Mouse (Mus musculus) MEL (cell line): Measurements from ENCODE around the gene Rab12. TPM values are rescaled to one million over a fixed set of nuclear protein-coding genes. Genes with fewer than 3 reads are reported as not detected.

ENCODE experiments used
- DNase-seq: peaks from one replicate; pipeline ENCODE4 v3.0.0; 2011; ENCODE audit warnings: low read depth, low spot score
- H3K27ac ChIP-seq: 2 replicates; pipeline ENCODE4 v1.5.1; 2012; ENCODE audit warnings: low read depth, mild to moderate bottlenecking, control low read depth, low read length, moderate library complexity; ENCODE audit not compliant: control insufficient read depth
- H3K27me3 ChIP-seq, 2 experiments: fragments of 150-350 bp in 1 of 2; sonication (generic) in 1 of 2; 2 replicates each; pipeline ENCODE4 v1.6.1; 2012; ENCODE audit warnings: low read length in 2 of 2, mild to moderate bottlenecking in 2 of 2, improper control_type of control experiment in 1 of 2, moderate library complexity in 1 of 2; ENCODE audit not compliant: insufficient read depth in 2 of 2, control insufficient read depth in 1 of 2
- H3K36me3 ChIP-seq, 2 experiments: 2 replicates each; pipeline ENCODE4 v1.6.1; 2012 to 2014; ENCODE audit warnings: low read length in 2 of 2, improper control_type of control experiment in 1 of 2, inconsistent platforms in 1 of 2, mild to moderate bottlenecking in 1 of 2; ENCODE audit not compliant: insufficient read depth in 2 of 2, control insufficient read depth in 1 of 2
- H3K4me1 ChIP-seq, 2 experiments: fragments of 150-350 bp in 1 of 2; sonication (generic) in 1 of 2; 2 replicates each; pipeline ENCODE4 v1.6.1; 2012; ENCODE audit warnings: low read length in 2 of 2, improper control_type of control experiment in 1 of 2, mild to moderate bottlenecking in 1 of 2; ENCODE audit not compliant: insufficient read depth in 2 of 2, control insufficient read depth in 1 of 2
- H3K4me3 ChIP-seq, 2 experiments: fragments of 150-350 bp in 1 of 2; sonication (generic) in 1 of 2; 2 replicates each; pipeline ENCODE4 v1.5.1; 2012; ENCODE audit warnings: low read depth in 2 of 2, low read length in 2 of 2, mild to moderate bottlenecking in 2 of 2, moderate library complexity in 2 of 2, control low read depth in 1 of 2, improper control_type of control experiment in 1 of 2; ENCODE audit not compliant: control insufficient read depth in 1 of 2, insufficient read depth in 1 of 2
- H3K79me2 ChIP-seq: 2 replicates; pipeline ENCODE4 v1.6.1; 2012; ENCODE audit warnings: mild to moderate bottlenecking, low read length, moderate library complexity; ENCODE audit not compliant: control insufficient read depth, poor library complexity, insufficient read depth
- H3K9ac ChIP-seq: 2 replicates; pipeline ENCODE4 v1.6.1; 2012; ENCODE audit warnings: low read depth, mild to moderate bottlenecking, control low read depth, low read length, moderate library complexity; ENCODE audit not compliant: control insufficient read depth, poor library complexity, severe bottlenecking
- H3K9me3 ChIP-seq: fragments of 150-350 bp; sonication (generic); replicated peaks from 2 replicates; pipeline ENCODE4 v1.6.1; 2012; ENCODE audit warnings: mild to moderate bottlenecking, low read length, improper control_type of control experiment, moderate library complexity; ENCODE audit not compliant: insufficient read depth
- BHLHE40 ChIP-seq: IDR thresholded peaks from 2 replicates; pipeline ENCODE4 v1.6.1; 2012; ENCODE audit warnings: low read depth, mild to moderate bottlenecking, inconsistent platforms, low read length, improper control_type of control experiment, borderline replicate concordance
- E2F4 ChIP-seq: IDR thresholded peaks from 2 replicates; pipeline ENCODE4 v1.6.1; 2011; ENCODE audit warnings: low read depth, low read length, improper control_type of control experiment, borderline replicate concordance
- ELF1 ChIP-seq: IDR thresholded peaks from 2 replicates; pipeline ENCODE4 v1.6.1; 2014; ENCODE audit warnings: low read depth, mild to moderate bottlenecking, inconsistent platforms, low read length, improper control_type of control experiment, moderate library complexity
- GABPA ChIP-seq: IDR thresholded peaks from 2 replicates; pipeline ENCODE4 v1.6.1; 2012; ENCODE audit warnings: low read depth, mild to moderate bottlenecking, inconsistent platforms, low read length, improper control_type of control experiment, moderate library complexity
- KAT2A ChIP-seq: conservative IDR thresholded peaks from 2 replicates; pipeline ENCODE4 v1.6.1; 2012; ENCODE audit warnings: low read depth, low read length, improper control_type of control experiment, inconsistent platforms
- MAFK ChIP-seq: IDR thresholded peaks from 2 replicates; pipeline ENCODE4 v1.6.1; 2011; ENCODE audit warnings: low read depth, mild to moderate bottlenecking, low read length, improper control_type of control experiment, borderline replicate concordance
- MXI1 ChIP-seq: IDR thresholded peaks from 2 replicates; pipeline ENCODE4 v1.6.1; 2011; ENCODE audit warnings: mild to moderate bottlenecking, low read depth, low read length, improper control_type of control experiment
- MYC ChIP-seq: IDR thresholded peaks from 2 replicates; pipeline ENCODE4 v1.6.1; 2011; ENCODE audit warnings: low read depth, mild to moderate bottlenecking, low read length, improper control_type of control experiment, moderate library complexity
- NELFE ChIP-seq: IDR thresholded peaks from 2 replicates; pipeline ENCODE4 v1.6.1; 2011; ENCODE audit warnings: low read depth, low read length, improper control_type of control experiment
- POLR2A ChIP-seq, 2 experiments: IDR thresholded peaks; 2 replicates each; pipeline ENCODE4 v1.6.1; 2011 to 2012; ENCODE audit warnings: low read length in 2 of 2, mild to moderate bottlenecking in 2 of 2, control low read depth in 1 of 2, improper control_type of control experiment in 1 of 2, low read depth in 1 of 2, moderate library complexity in 1 of 2; ENCODE audit not compliant: control insufficient read depth in 1 of 2, insufficient read depth in 1 of 2, poor library complexity in 1 of 2
- POLR2AphosphoS2 ChIP-seq: IDR thresholded peaks from 2 replicates; pipeline ENCODE4 v1.6.1; 2011; ENCODE audit warnings: low read length, improper control_type of control experiment
- RAD21 ChIP-seq: IDR thresholded peaks from 2 replicates; pipeline ENCODE4 v1.6.1; 2011; ENCODE audit warnings: mild to moderate bottlenecking, low read depth, low read length, improper control_type of control experiment
- SIN3A ChIP-seq: IDR thresholded peaks from 2 replicates; pipeline ENCODE4 v1.6.1; 2012; ENCODE audit warnings: low read length, improper control_type of control experiment, inconsistent platforms
- UBTF ChIP-seq: IDR thresholded peaks from 2 replicates; pipeline ENCODE4 v1.6.1; 2012; ENCODE audit warnings: low read depth, mild to moderate bottlenecking, inconsistent platforms, low read length, improper control_type of control experiment, moderate library complexity, borderline replicate concordance; ENCODE audit not compliant: insufficient read depth
- USF1 ChIP-seq: IDR thresholded peaks from 2 replicates; pipeline ENCODE4 v1.6.1; 2014; ENCODE audit warnings: low read depth, mild to moderate bottlenecking, inconsistent platforms, low read length, improper control_type of control experiment, moderate library complexity
- USF2 ChIP-seq, 2 experiments: IDR thresholded peaks; 2 replicates each; pipeline ENCODE4 v1.6.1; 2011 to 2012; ENCODE audit warnings: improper control_type of control experiment in 2 of 2, low read length in 2 of 2, borderline replicate concordance in 1 of 2, inconsistent platforms in 1 of 2, low read depth in 1 of 2, mild to moderate bottlenecking in 1 of 2; ENCODE audit not compliant: insufficient read depth in 1 of 2
- ZC3H11A ChIP-seq: IDR thresholded peaks from 2 replicates; pipeline ENCODE4 v1.6.1; 2012; ENCODE audit warnings: low read depth, mild to moderate bottlenecking, inconsistent platforms, low read length, improper control_type of control experiment
- ZMIZ1 ChIP-seq: IDR thresholded peaks from 2 replicates; pipeline ENCODE4 v1.6.1; 2012; ENCODE audit warnings: low read depth, mild to moderate bottlenecking, inconsistent platforms, low read length, improper control_type of control experiment, moderate library complexity
- polyA plus RNA-seq, 2 experiments: library from polyadenylated mRNA; stranded (reverse) in 1 of 2; unstranded in 1 of 2; fragments of >175 nt in 1 of 2; fragments of >200 nt in 1 of 2; gene quantifications; 2 replicates each; pipeline versions ENCODE4 v1.2.1 to v1.2.4; 2012; ENCODE audit warnings: low replicate concordance in 2 of 2, low read depth in 1 of 2; ENCODE audit not compliant: insufficient read length in 2 of 2, insufficient read depth in 1 of 2, missing spikeins in 1 of 2
- total RNA-seq: library from RNA; depleted of rRNA; stranded (reverse); fragments of 300-350 nt; gene quantifications from 2 replicates; pipeline ENCODE4 v1.2.3, GENCODE M21; 2012

Rab12 gene
- total and polyA plus RNA-seq, 3 experiments: 10.7 to 19.0 TPM; not detected in 1

DNA sequence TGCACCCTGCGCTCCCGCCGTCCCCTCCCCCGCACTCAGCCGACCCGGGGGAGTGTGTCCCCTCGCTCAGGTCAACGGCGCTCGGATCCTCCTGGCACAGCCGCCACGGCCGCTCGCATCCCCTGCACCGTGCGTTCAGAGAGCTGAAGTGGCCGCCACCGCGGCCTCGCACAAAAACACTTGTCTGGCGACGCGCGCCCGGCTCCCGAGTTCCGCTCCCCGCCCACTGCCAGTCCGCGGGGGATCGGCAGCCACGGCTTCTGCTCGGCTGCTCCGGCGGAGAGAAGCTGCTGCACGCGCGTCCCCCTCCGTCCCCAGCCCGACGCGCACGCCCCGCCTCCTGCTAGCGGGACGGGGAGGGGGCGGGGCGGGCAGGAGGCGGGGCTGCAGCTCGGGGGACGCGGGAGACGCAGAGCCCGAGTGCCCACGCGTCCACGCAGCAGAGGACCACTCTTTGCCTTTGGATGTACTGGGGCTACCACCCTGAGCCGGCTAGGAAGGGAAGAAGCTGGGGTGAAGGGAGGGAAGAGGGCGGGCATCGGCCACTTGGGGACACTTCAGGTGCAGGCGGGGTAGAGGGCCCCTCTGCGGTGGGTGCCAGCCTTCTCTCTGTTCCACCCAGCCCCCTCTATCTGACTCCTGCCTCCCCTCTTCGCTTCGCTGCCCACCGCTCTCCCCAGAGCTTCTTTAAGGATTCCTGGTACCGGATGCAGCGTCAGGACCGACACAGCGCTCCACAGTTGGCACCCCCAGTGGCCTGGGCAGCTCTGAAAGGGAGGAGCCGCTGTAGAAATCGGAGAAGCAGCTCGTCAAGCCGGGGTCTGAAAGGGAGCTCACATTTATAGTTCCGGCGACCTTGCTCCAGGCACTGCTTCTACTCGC, 69.8 kb downstream of the Rab12 start, which contains the start of gene Mtcl1 (continued):
- TF ChIP-seq RAD21: no peak

GRCm38 (mm10) chr17:66448421-66449405, 70.8 kb downstream of the Rab12 start:
- H3K27me3 ChIP-seq: no peaks in the 10 kb centered on the region
- DNase-seq: no peak
- H3K36me3 ChIP-seq: no peaks in the 10 kb centered on the region
- H3K4me3 ChIP-seq: no peak overlapping the region
- no peak overlapping the region for H3K9ac ChIP-seq
- H3K4me1 ChIP-seq: no peaks in the 10 kb centered on the region
- no peaks in the 10 kb centered on the region for H3K9me3 ChIP-seq
- no peak overlapping the region for H3K27ac ChIP-seq
- TF ChIP-seq MAFK (no peak), ZC3H11A (no peak), SIN3A (no peak)
- no peaks in the 10 kb centered on the region for H3K79me2 ChIP-seq

- no peaks in the 10 kb centered on the region for H3K79me2 ChIP-seq
- H3K27ac ChIP-seq: no peak overlapping the region
- no peaks in the 10 kb centered on the region for H3K36me3 ChIP-seq
- H3K27me3 ChIP-seq: no peaks in the 10 kb centered on the region
- no peak overlapping the region for H3K9ac ChIP-seq
- no peak overlapping the region for H3K4me3 ChIP-seq
- no peak for DNase-seq
- no peaks in the 10 kb centered on the region for H3K9me3 ChIP-seq
- no peaks in the 10 kb centered on the region for H3K4me1 ChIP-seq
- TF ChIP-seq SIN3A (no peak), ZC3H11A (no peak), USF1 (no peak), NELFE (no peak)
- TF ChIP-seq, all 39 proteins: peak for 0
Measured at GRCm38 (mm10) chr17:66447978-66448377, 71.6 kb downstream of the Rab12 start.

DNA sequence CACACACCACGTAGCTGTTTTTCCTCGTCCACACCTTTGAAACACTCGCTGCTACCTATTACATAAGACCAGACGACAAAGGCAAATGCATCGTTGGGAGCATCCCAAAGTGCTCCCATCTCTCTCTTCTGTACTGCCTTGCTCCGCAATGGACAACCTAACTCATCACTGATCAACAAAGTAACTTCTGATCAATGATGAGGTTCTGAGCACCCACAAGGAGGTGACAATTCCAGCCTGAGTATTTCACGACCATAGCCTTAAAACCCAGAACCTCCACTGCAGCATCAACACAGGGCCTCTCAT, 72.6 kb downstream of the Rab12 start:
- Histone ChIP-seq H3K4me1 (no peaks in the 10 kb centered on the region), H3K9me3 (no peaks in the 10 kb centered on the region), H3K36me3 (no peaks in the 10 kb centered on the region), H3K4me3 (no peak overlapping the region), H3K9ac (no peak overlapping the region), H3K27ac (no peak overlapping the region), H3K79me2 (no peaks in the 10 kb centered on the region), H3K27me3 (no peaks in the 10 kb centered on the region)
- TF ChIP-seq GABPA (no peak), MXI1 (no peak), BHLHE40 (no peak), ZMIZ1 (no peak), USF2 (IDR thresholded peaks at IDR 0.05; ENCODE audit: borderline replicate concordance in 1 of 2, insufficient read depth in 1 of 2, low read depth in 1 of 2, low read length in 2 of 2) (no peak), POLR2A (IDR thresholded peaks at IDR 0.05; ENCODE audit: control insufficient read depth in 1 of 2, insufficient read depth in 1 of 2, low read depth in 1 of 2, low read length in 2 of 2, poor library complexity in 1 of 2) (no peak), POLR2AphosphoS2 (no peak), KAT2A (no peak), MAFK (no peak), RAD21 (no peak), E2F4 (no peak), UBTF (no peak), MYC (no peak), ZC3H11A (no peak), ELF1 (no peak)
- no peak for DNase-seq
